Mouse (Mus musculus) CH12.LX (cell line): Measurements from ENCODE around the gene Nbea. TPM values are rescaled to one million over a fixed set of nuclear protein-coding genes. Genes with fewer than 3 reads are reported as not detected.

Experiments used
- DNase-seq: peaks from one replicate; pipeline ENCODE4 v3.0.0-alpha.2; 2013; ENCODE audit errors: extremely low read depth
- H3K27ac ChIP-seq: 2 replicates; pipeline ENCODE4 v1.5.1; 2012; ENCODE audit warnings: low read depth, mild to moderate bottlenecking, control low read depth, moderate library complexity; ENCODE audit not compliant: insufficient read depth
- H3K27me3 ChIP-seq: replicated peaks from 2 replicates; pipeline ENCODE3; 2012; ENCODE audit warnings: inconsistent platforms
- H3K36me3 ChIP-seq, 2 experiments: replicated peaks in 1 of 2; 2 replicates each; pipeline versions ENCODE3 to v1.6.1; 2012; ENCODE audit warnings: inconsistent platforms in 1 of 2, low read length in 1 of 2, mild to moderate bottlenecking in 1 of 2, mixed read lengths in 1 of 2, moderate library complexity in 1 of 2; ENCODE audit not compliant: control insufficient read depth in 1 of 2, insufficient read depth in 1 of 2
- H3K4me1 ChIP-seq, 2 experiments: 2 replicates each; pipeline ENCODE4 v1.6.1; 2012; ENCODE audit warnings: inconsistent platforms in 1 of 2, moderate library complexity in 1 of 2; ENCODE audit not compliant: insufficient read depth in 2 of 2, control insufficient read depth in 1 of 2
- H3K4me2 ChIP-seq: 2 replicates; pipeline ENCODE4 v1.6.1; 2012; ENCODE audit warnings: low read depth, mild to moderate bottlenecking, control low read depth; ENCODE audit not compliant: poor library complexity, insufficient read depth, severe bottlenecking
- H3K4me3 ChIP-seq, 3 experiments: fragments of 150-350 bp in 1 of 3; sonication (generic) in 1 of 3; replicated peaks in 1 of 3; 2 replicates each; pipeline versions ENCODE3 to v1.5.1; 2011 to 2012; ENCODE audit warnings: low read depth in 2 of 3, low read length in 2 of 3, mild to moderate bottlenecking in 2 of 3, moderate library complexity in 2 of 3, control low read depth in 1 of 3, improper control_type of control experiment in 1 of 3, inconsistent platforms in 1 of 3, mixed read lengths in 1 of 3; ENCODE audit not compliant: poor library complexity in 1 of 3
- H3K79me2 ChIP-seq: replicated peaks from 2 replicates; pipeline ENCODE4 v1.6.1; 2012; ENCODE audit warnings: mild to moderate bottlenecking, moderate library complexity; ENCODE audit not compliant: control insufficient read depth, poor library complexity, insufficient read depth, severe bottlenecking; ENCODE audit errors: extremely low read depth
- H3K9ac ChIP-seq: 2 replicates; pipeline ENCODE4 v1.6.1; 2012; ENCODE audit warnings: low read depth, mild to moderate bottlenecking, control low read depth, moderate library complexity; ENCODE audit not compliant: insufficient read depth
- H3K9me3 ChIP-seq: replicated peaks from 2 replicates; pipeline ENCODE3; 2012; ENCODE audit warnings: low read length, inconsistent platforms, mixed read lengths
- CHD2 ChIP-seq: IDR thresholded peaks from 2 replicates; pipeline ENCODE4 v1.6.1; 2011; ENCODE audit warnings: low read length, improper control_type of control experiment
- E2F4 ChIP-seq: IDR thresholded peaks from 2 replicates; pipeline ENCODE4 v1.6.1; 2011; ENCODE audit warnings: low read depth, low read length, improper control_type of control experiment; ENCODE audit not compliant: insufficient replicate concordance
- ELF1 ChIP-seq: IDR thresholded peaks from 2 replicates; pipeline ENCODE4 v1.6.1; 2014; ENCODE audit warnings: low read depth, mild to moderate bottlenecking, inconsistent platforms, low read length, improper control_type of control experiment
- ETS1 ChIP-seq: conservative IDR thresholded peaks from 2 replicates; pipeline ENCODE4 v1.6.1; 2012; ENCODE audit warnings: low read depth, mild to moderate bottlenecking, inconsistent platforms, low read length, improper control_type of control experiment, moderate library complexity
- GABPA ChIP-seq: IDR thresholded peaks from 2 replicates; pipeline ENCODE4 v1.6.1; 2012; ENCODE audit warnings: low read depth, low read length, improper control_type of control experiment, inconsistent platforms; ENCODE audit not compliant: insufficient replicate concordance
- JUN ChIP-seq: IDR thresholded peaks from 2 replicates; pipeline ENCODE4 v1.6.1; 2011; ENCODE audit warnings: low read depth, mild to moderate bottlenecking, low read length, improper control_type of control experiment, moderate library complexity; ENCODE audit not compliant: insufficient read depth
- JUND ChIP-seq: conservative IDR thresholded peaks from 2 replicates; pipeline ENCODE4 v1.6.1; 2011; ENCODE audit warnings: low read depth, low read length, improper control_type of control experiment
- KAT2A ChIP-seq: IDR thresholded peaks from 2 replicates; pipeline ENCODE4 v1.6.1; 2012; ENCODE audit warnings: low read length, improper control_type of control experiment, inconsistent platforms; ENCODE audit not compliant: insufficient replicate concordance
- MEF2A ChIP-seq: IDR thresholded peaks from 2 replicates; pipeline ENCODE4 v1.6.1; 2014; ENCODE audit warnings: low read depth, mild to moderate bottlenecking, inconsistent platforms, low read length, improper control_type of control experiment, borderline replicate concordance
- MXI1 ChIP-seq: IDR thresholded peaks from 2 replicates; pipeline ENCODE4 v1.6.1; 2011; ENCODE audit warnings: mild to moderate bottlenecking, low read depth, low read length, improper control_type of control experiment
- MYC ChIP-seq: IDR thresholded peaks from 2 replicates; pipeline ENCODE4 v1.6.1; 2011; ENCODE audit warnings: low read depth, mild to moderate bottlenecking, improper control_type of control experiment, low read length
- NELFE ChIP-seq: IDR thresholded peaks from 2 replicates; pipeline ENCODE4 v1.6.1; 2011; ENCODE audit warnings: low read depth, low read length, improper control_type of control experiment
- PAX5 ChIP-seq: IDR thresholded peaks from 2 replicates; pipeline ENCODE4 v1.6.1; 2012; ENCODE audit warnings: low read length, inconsistent platforms, mixed read lengths
- SIN3A ChIP-seq: IDR thresholded peaks from 2 replicates; pipeline ENCODE4 v1.6.1; 2012; ENCODE audit warnings: low read length, improper control_type of control experiment, inconsistent platforms
- USF1 ChIP-seq: IDR thresholded peaks from 2 replicates; pipeline ENCODE4 v1.6.1; 2014; ENCODE audit warnings: low read depth, mild to moderate bottlenecking, inconsistent platforms, low read length, improper control_type of control experiment
- USF2 ChIP-seq: conservative IDR thresholded peaks from 2 replicates; pipeline ENCODE4 v1.6.1; 2011; ENCODE audit warnings: low read depth, low read length, improper control_type of control experiment
- ZC3H11A ChIP-seq: IDR thresholded peaks from 2 replicates; pipeline ENCODE4 v1.6.1; 2012; ENCODE audit warnings: low read depth, mild to moderate bottlenecking, inconsistent platforms, low read length, improper control_type of control experiment
- ZKSCAN1 ChIP-seq: IDR thresholded peaks from 2 replicates; pipeline ENCODE4 v1.6.1; 2012; ENCODE audit warnings: low read depth, inconsistent platforms, low read length, improper control_type of control experiment, borderline replicate concordance
- ZMIZ1 ChIP-seq: IDR thresholded peaks from 2 replicates; pipeline ENCODE4 v1.6.1; 2012; ENCODE audit warnings: low read depth, mild to moderate bottlenecking, inconsistent platforms, low read length, improper control_type of control experiment
- dilution Hi-C: fragments of 300-500 bp; cut with MboI; formaldehyde crosslinking; loops from 2 replicates; pipeline ENCODE4 v1.14.3; 2020; ENCODE audit warnings: low sequenced_read_pairs; ENCODE audit not compliant: extremely low pct_unique_long_range_greater_than_20kb, extremely low pct_ligation_motif_present
- in situ Hi-C: fragments of 300-500 bp; cut with MboI; formaldehyde crosslinking; loops from 3 replicates; pipeline ENCODE4 v1.14.3; 2019; ENCODE audit warnings: low sequenced_read_pairs, low pct_ligation_motif_present, low pct_unique_long_range_greater_than_20kb, mixed read lengths
- polyA plus RNA-seq: library from polyadenylated mRNA; unstranded; fragments of >175 nt; gene quantifications from 2 replicates; pipeline ENCODE4 v1.2.1, GENCODE M21; 2012; ENCODE audit warnings: low read depth; ENCODE audit not compliant: insufficient read length
- total RNA-seq, 2 experiments: library from RNA; depleted of rRNA; stranded (reverse); fragments of 300-350 nt in 1 of 2; fragments of >200 nt in 1 of 2; gene quantifications; 2 replicates each; pipeline ENCODE4 v1.2.3; 2012 to 2014

Gene Nbea
- total and polyA plus RNA-seq, 3 experiments: 0.04 TPM; not detected in 2

- Histone ChIP-seq H3K9me3 (peaks cover 43% of the 10 kb centered on the region), H3K27me3 (no peaks in the 10 kb centered on the region), H3K27ac (no peak overlapping the region), H3K4me3 (no peak overlapping the region), H3K36me3 (no peaks in the 10 kb centered on the region), H3K4me1 (no peaks in the 10 kb centered on the region), H3K4me2 (no peak overlapping the region), H3K79me2 (no peaks in the 10 kb centered on the region), H3K9ac (no peak overlapping the region)
- TF ChIP-seq USF2 (no peak), KAT2A (no peak), SIN3A (no peak)
- dilution Hi-C loops (no loop called here), in situ Hi-C loops (no loop called here)
- DNase-seq: no peak
Observed at GRCm38 (mm10) chr3:55830226-55830625, 353.3 kb downstream of the Nbea start.

GRCm38 (mm10) chr3:55828481-55829256 is 354.8 kb downstream of the Nbea start:
- peaks cover 45% of the 10 kb centered on the region for H3K9me3 ChIP-seq
- H3K79me2 ChIP-seq: no peaks in the 10 kb centered on the region
- TF ChIP-seq CHD2: no peak
- no peak for TF ChIP-seq PAX5
- TF ChIP-seq USF1: no peak
- TF ChIP-seq JUND: no peak
- no peak for TF ChIP-seq ZKSCAN1
- no peak for TF ChIP-seq E2F4
- TF ChIP-seq MYC: no peak
- TF ChIP-seq JUN: no peak
- no peak overlapping the region for H3K27ac ChIP-seq
- H3K9ac ChIP-seq: no peak overlapping the region
- H3K4me2 ChIP-seq: no peak overlapping the region
- no peaks in the 10 kb centered on the region for H3K27me3 ChIP-seq
- no peak for DNase-seq
- no peak overlapping the region for H3K4me3 ChIP-seq
- H3K36me3 ChIP-seq: no peaks in the 10 kb centered on the region
- in situ Hi-C loops (no loop called here), dilution Hi-C loops (no loop called here)
- H3K4me1 ChIP-seq: no peaks in the 10 kb centered on the region

- H3K27ac ChIP-seq: no peak overlapping the region
- no peak for TF ChIP-seq JUND
- no peak for TF ChIP-seq MYC
- no peak for TF ChIP-seq MXI1
- no peak for TF ChIP-seq ELF1
- no peak for TF ChIP-seq NELFE
- no peak for TF ChIP-seq ETS1
- TF ChIP-seq GABPA: no peak
- no peak for TF ChIP-seq MEF2A
- TF ChIP-seq ZMIZ1: no peak
- TF ChIP-seq ZC3H11A: no peak
- TF ChIP-seq, all 38 proteins: peak for 0
- no peak for DNase-seq
- Histone ChIP-seq H3K4me3 (no peak overlapping the region), H3K9ac (no peak overlapping the region), H3K79me2 (no peaks in the 10 kb centered on the region), H3K27me3 (no peaks in the 10 kb centered on the region), H3K9me3 (peaks cover 51% of the 10 kb centered on the region), H3K36me3 (no peaks in the 10 kb centered on the region), H3K4me1 (no peaks in the 10 kb centered on the region), H3K4me2 (no peak overlapping the region)
- in situ Hi-C loops: no loop called here
- dilution Hi-C loops: no loop called here
Observed at GRCm38 (mm10) chr3:55824864-55825263, 358.6 kb downstream of the Nbea start.
